Mouse (Mus musculus) stomach, embryonic 15.5 days (tissue): Measurements from ENCODE around the gene Cdc42ep1. TPM values are rescaled to one million over a fixed set of nuclear protein-coding genes. Genes with fewer than 3 reads are reported as not detected.
"Not testable (repeated sequence)": the region's sequence is repeated elsewhere in the genome, so short reads cannot be mapped to it uniquely, and the experiment has no call there.

Experiments used
- ATAC-seq: fragments of 200-750 bp; cut with Nextera tagmentation; 2 replicates; pipeline ENCODE4 v1.8.0; 2017; ENCODE audit warnings: low read depth, moderate number of reproducible peaks, moderate TSS enrichment; ENCODE audit not compliant: insufficient read depth, low FRiP score
- H3K27ac ChIP-seq: fragments of 300-500 bp; sonication (generic); 2 replicates; pipeline ENCODE4 v1.5.1; 2015; ENCODE audit warnings: mild to moderate bottlenecking, inconsistent platforms
- H3K27me3 ChIP-seq: fragments of 300-500 bp; sonication (generic); replicated peaks from 2 replicates; pipeline ENCODE4 v1.6.1; 2015; ENCODE audit warnings: inconsistent platforms
- H3K36me3 ChIP-seq: fragments of 300-500 bp; sonication (generic); 2 replicates; pipeline ENCODE4 v1.6.1; 2015; ENCODE audit warnings: inconsistent platforms
- H3K4me1 ChIP-seq: fragments of 300-500 bp; sonication (generic); 2 replicates; pipeline ENCODE4 v1.6.1; 2015; ENCODE audit warnings: inconsistent platforms
- H3K4me2 ChIP-seq: fragments of 300-500 bp; sonication (generic); 2 replicates; pipeline ENCODE4 v1.6.1; 2015; ENCODE audit warnings: mild to moderate bottlenecking, inconsistent platforms
- H3K4me3 ChIP-seq: fragments of 300-500 bp; sonication (generic); replicated peaks from 2 replicates; pipeline ENCODE4 v1.5.1; 2015; ENCODE audit warnings: inconsistent platforms
- H3K9ac ChIP-seq: fragments of 300-500 bp; sonication (generic); 2 replicates; pipeline ENCODE4 v1.6.1; 2015; ENCODE audit warnings: inconsistent platforms
- H3K9me3 ChIP-seq: fragments of 300-500 bp; sonication (generic); 2 replicates; pipeline ENCODE4 v1.6.1; 2016; ENCODE audit warnings: inconsistent platforms
- WGBS: fragments of 180-500 bp; shearing (Covaris S2); methylation state at CpG from one replicate; pipeline ENCODE4 v1.1.7; 2015; 5-methylcytosine and 5-hydroxymethylcytosine counted together
- polyA plus RNA-seq: library from polyadenylated mRNA; unstranded; fragments of >200 nt; fragmentation: Nextera tagmentation; extraction: Ambion mirVana; gene quantifications from 2 replicates; pipeline ENCODE4 v1.2.1, GENCODE M21; 2015

Cdc42ep1 gene
- polyA plus RNA-seq, 1 experiment from 2014 or later = 54.1 TPM

GRCm38 (mm10) chr15:78874989-78875388, 32.6 kb downstream of the Cdc42ep1 start:
- Histone ChIP-seq H3K27me3 (no peaks in the 10 kb centered on the region), H3K4me1 (peaks cover 28% of the 10 kb centered on the region), H3K9ac (no peak overlapping the region), H3K36me3 (peaks cover 4% of the 10 kb centered on the region; the same call in 1 of the 2 replicates), H3K4me3 (no peak overlapping the region), H3K27ac (peak overlapping the region; percentile 99), H3K9me3 (no peaks in the 10 kb centered on the region), H3K4me2 (no peak overlapping the region)
- no peak for ATAC-seq
- 60% methylated on average over 8 of the region's 8 CpGs for WGBS

GRCm38 (mm10) chr15:78875537-78875936, 33.1 kb downstream of the Cdc42ep1 start:
- H3K36me3 ChIP-seq = peaks cover 6% of the 10 kb centered on the region; the same call in 1 of the 2 replicates
- ATAC-seq = no peak
- H3K4me2 ChIP-seq = peak overlapping the region; percentile 71
- no peak overlapping the region for H3K4me3 ChIP-seq
- peak overlapping the region; percentile 99 for H3K27ac ChIP-seq
- H3K27me3 ChIP-seq = no peaks in the 10 kb centered on the region
- H3K9me3 ChIP-seq = no peaks in the 10 kb centered on the region
- WGBS = 72% methylated on average over 5 of the region's 5 CpGs
- peaks cover 33% of the 10 kb centered on the region for H3K4me1 ChIP-seq
- no peak overlapping the region for H3K9ac ChIP-seq

- Histone ChIP-seq H3K4me2 (peak overlapping the region; percentile 71), H3K36me3 (peaks cover 10% of the 10 kb centered on the region; the same call in 1 of the 2 replicates), H3K4me3 (peak overlapping the region; percentile 81), H3K9me3 (no peaks in the 10 kb centered on the region), H3K27me3 (no peaks in the 10 kb centered on the region), H3K4me1 (peaks cover 34% of the 10 kb centered on the region), H3K9ac (peak overlapping the region; percentile 37), H3K27ac (peak overlapping the region; percentile 99)
- WGBS = 3% methylated on average over 17 of the region's 17 CpGs
- peak; percentile 54 for ATAC-seq
These were observed 33.9 kb downstream of the Cdc42ep1 start for GRCm38 (mm10) chr15:78876258-78876696.

GRCm38 (mm10) chr15:78876991-78877809, 34.8 kb downstream of the Cdc42ep1 start, which contains the start of gene Gga1:
Gga1 (plus strand) TSS chr15:78877190.
- H3K27me3 ChIP-seq = no peaks in the 10 kb centered on the region
- H3K4me3 ChIP-seq = peak within 1 kb of the TSS; percentile 81
- no peaks in the 10 kb centered on the region for H3K9me3 ChIP-seq
- peak within 1 kb of the TSS; percentile 71 for H3K4me2 ChIP-seq
- peak; percentile 88 for ATAC-seq
- peaks cover 18% of the 10 kb centered on the region for H3K36me3 ChIP-seq
- H3K4me1 ChIP-seq = peaks cover 34% of the 10 kb centered on the region
- WGBS = under 1% methylated on average over 66 of the region's 95 CpGs
- peak within 1 kb of the TSS; percentile 99 for H3K27ac ChIP-seq
- peak within 1 kb of the TSS; percentile 84 for H3K9ac ChIP-seq

- Histone ChIP-seq H3K4me1 (peaks cover 34% of the 10 kb centered on the region), H3K27me3 (no peaks in the 10 kb centered on the region), H3K4me3 (peak overlapping the region; percentile 81), H3K36me3 (peaks cover 21% of the 10 kb centered on the region), H3K27ac (peak overlapping the region; percentile 99), H3K9me3 (no peaks in the 10 kb centered on the region), H3K9ac (peak overlapping the region; percentile 84), H3K4me2 (peak overlapping the region; percentile 71)
- WGBS = 0% methylated on average over 17 of the region's 17 CpGs
- ATAC-seq = peak; percentile 4; the same call in 1 of the 2 replicates
These were observed 35.5 kb downstream of the Cdc42ep1 start for GRCm38 (mm10) chr15:78877810-78878390.

GRCm38 (mm10) chr15:78878792-78879516, 36.5 kb downstream of the Cdc42ep1 start:
- H3K27ac ChIP-seq = peak overlapping the region; percentile 99
- H3K9me3 ChIP-seq, H3K4me3 ChIP-seq, H3K9ac ChIP-seq, H3K27me3 ChIP-seq, ATAC-seq: not testable (repeated sequence)
- peak overlapping the region; percentile 14 for H3K4me2 ChIP-seq
- H3K36me3 ChIP-seq = peaks cover 32% of the 10 kb centered on the region
- WGBS = 32% methylated on average over 7 of the region's 7 CpGs
- H3K4me1 ChIP-seq = peaks cover 36% of the 10 kb centered on the region

- Histone ChIP-seq H3K4me2 (no peak overlapping the region), H3K4me3 (no peak overlapping the region), H3K27me3 (no peaks in the 10 kb centered on the region), H3K9ac (no peak overlapping the region), H3K4me1 (peaks cover 35% of the 10 kb centered on the region), H3K36me3 (peaks cover 42% of the 10 kb centered on the region), H3K27ac (no peak overlapping the region), H3K9me3 (no peaks in the 10 kb centered on the region)
- ATAC-seq = no peak
- WGBS = 89% methylated on average over 8 of the region's 8 CpGs
These were observed 38.0 kb downstream of the Cdc42ep1 start for GRCm38 (mm10) chr15:78880432-78880831.

GRCm38 (mm10) chr15:78881828-78882227, 39.4 kb downstream of the Cdc42ep1 start:
- Histone ChIP-seq H3K9ac (no peak overlapping the region), H3K36me3 (peaks cover 55% of the 10 kb centered on the region), H3K4me2 (no peak overlapping the region), H3K27me3 (no peaks in the 10 kb centered on the region), H3K9me3 (no peaks in the 10 kb centered on the region), H3K4me1 (peaks cover 25% of the 10 kb centered on the region), H3K4me3 (no peak overlapping the region), H3K27ac (no peak overlapping the region)
- WGBS = 87% methylated on average over 3 of the region's 3 CpGs
- no peak for ATAC-seq

GRCm38 (mm10) chr15:78889401-78889853, 47.0 kb downstream of the Cdc42ep1 start:
- WGBS = 32% methylated on average over 13 of the region's 13 CpGs
- Histone ChIP-seq H3K4me2 (no peak overlapping the region), H3K9ac (0 out of 2 replicates have a peak overlapping the region, but pooled peaks have one; percentile 2), H3K36me3 (peaks cover 68% of the 10 kb centered on the region), H3K4me1 (peaks cover 28% of the 10 kb centered on the region), H3K9me3 (no peaks in the 10 kb centered on the region), H3K27me3 (no peaks in the 10 kb centered on the region), H3K27ac (peak overlapping the region; percentile 41; the same call in 1 of the 2 replicates), H3K4me3 (no peak overlapping the region)
- ATAC-seq = peak; percentile 69; the same call in 1 of the 2 replicates

GRCm38 (mm10) chr15:78892440-78892839, 50.0 kb downstream of the Cdc42ep1 start:
- H3K36me3 ChIP-seq = peaks cover 46% of the 10 kb centered on the region
- no peaks in the 10 kb centered on the region for H3K27me3 ChIP-seq
- H3K4me2 ChIP-seq = no peak overlapping the region
- no peak overlapping the region for H3K4me3 ChIP-seq
- no peak for ATAC-seq
- peaks cover 42% of the 10 kb centered on the region for H3K4me1 ChIP-seq
- H3K9me3 ChIP-seq = no peaks in the 10 kb centered on the region
- H3K27ac ChIP-seq = no peak overlapping the region
- no peak overlapping the region for H3K9ac ChIP-seq
- WGBS = 34% methylated on average over 7 of the region's 7 CpGs

- no peak for ATAC-seq
- Histone ChIP-seq H3K9me3 (no peaks in the 10 kb centered on the region), H3K4me2 (no peak overlapping the region), H3K4me3 (no peak overlapping the region), H3K36me3 (peaks cover 35% of the 10 kb centered on the region), H3K9ac (no peak overlapping the region), H3K27ac (peak overlapping the region; percentile 24; the same call in 1 of the 2 replicates), H3K27me3 (no peaks in the 10 kb centered on the region), H3K4me1 (peaks cover 50% of the 10 kb centered on the region)
- 60% methylated on average over 13 of the region's 13 CpGs for WGBS
These were observed 52.3 kb downstream of the Cdc42ep1 start for GRCm38 (mm10) chr15:78894726-78895125.
